Mouse (Mus musculus): Measurements from ENCODE around the gene Clns1a.

DNA sequence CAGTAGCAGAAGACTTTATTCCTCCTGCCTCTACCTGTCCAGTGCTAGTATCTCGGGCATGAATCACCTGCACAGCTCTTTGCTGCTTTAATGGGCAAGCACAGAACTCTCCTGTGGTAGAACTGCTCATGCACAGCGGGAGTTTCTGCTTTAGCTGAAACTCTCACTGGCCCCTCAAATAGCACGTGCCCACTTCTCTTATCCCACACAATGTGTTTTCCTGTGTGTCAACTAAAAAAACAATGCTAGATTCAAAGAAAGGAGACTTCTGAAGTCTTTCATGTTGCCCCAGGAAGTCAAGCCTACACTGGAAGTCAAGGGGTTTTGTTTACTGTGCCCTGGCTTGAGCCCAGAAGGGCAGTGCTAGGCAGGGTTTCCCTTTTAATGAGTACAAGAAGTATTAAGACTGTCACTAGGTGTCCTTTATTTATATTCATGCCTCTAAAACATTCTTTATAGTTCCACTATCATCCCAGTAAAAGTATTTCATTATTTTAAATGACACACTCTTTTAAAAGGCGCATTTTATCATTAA, 39.5 kb downstream of the Clns1a start:
- no peak for TF ChIP-seq USF1 (IDR thresholded peaks at IDR 0.05; ENCODE audit: low read depth, low read length)
- no peak for TF ChIP-seq TBP (conservative IDR thresholded peaks at IDR 0.05; ENCODE audit: low read depth, low read length)

Data from CH12.LX (cell line).